Mouse (Mus musculus): ENCODE results near the gene Ankrd1.

Gene Ankrd1

GRCm38 (mm10) chr19:36110465-36110864 is 9.4 kb downstream of the Ankrd1 start:
- DNase-seq (ENCODE audit: low read depth, low spot score) = no peak

GRCm38 (mm10) chr19:36109318-36109944 is 10.5 kb downstream of the Ankrd1 start:
- DNase-seq (ENCODE audit: low read depth, low spot score) = peak; percentile 19

GRCm38 (mm10) chr19:36103909-36104308 is 16.0 kb downstream of the Ankrd1 start:
- DNase-seq (ENCODE audit: low read depth, low spot score) = no peak

GRCm38 (mm10) chr19:36098916-36099315 is 21.0 kb downstream of the Ankrd1 start:
- no peak for DNase-seq (ENCODE audit: low read depth, low spot score)

- DNase-seq (ENCODE audit: low read depth, low spot score) = no peak
These were observed 21.6 kb downstream of the Ankrd1 start for GRCm38 (mm10) chr19:36098265-36098664.

- DNase-seq (ENCODE audit: low read depth, low spot score) = no peak
These were observed 22.7 kb downstream of the Ankrd1 start for GRCm38 (mm10) chr19:36097194-36097593.

GRCm38 (mm10) chr19:36090781-36091180 is 29.1 kb downstream of the Ankrd1 start:
- peak; percentile 49 for DNase-seq (ENCODE audit: low read depth, low spot score)

GRCm38 (mm10) chr19:36083262-36084225 is 36.4 kb downstream of the Ankrd1 start, which contains the start of gene Rpp30:
Rpp30 (plus strand) TSS chr19:36083716.
- DNase-seq (ENCODE audit: low read depth, low spot score) = peak; percentile 92

- peak; percentile 80 for DNase-seq (ENCODE audit: low read depth, low spot score)
These were observed 37.2 kb downstream of the Ankrd1 start for GRCm38 (mm10) chr19:36082606-36083261.

GRCm38 (mm10) chr19:36062801-36063529 is 56.9 kb downstream of the Ankrd1 start:
- no peak for DNase-seq (ENCODE audit: low read depth, low spot score)

Data from R1 (cell line).